Mouse (Mus musculus): ENCODE data around the gene Cd2. TPM values are rescaled to one million over a fixed set of nuclear protein-coding genes. Genes with fewer than 3 reads are reported as not detected.

Cd2 gene
- total RNA-seq (2014; rRNA removed) (not detected in 2 replicates), polyA plus RNA-seq (2015; fragmentation: Nextera tagmentation; extraction: Ambion mirVana) (0.21 and 0.22 TPM in 2 replicates)

GRCm38 (mm10) chr3:101287911-101288311 lies at the start of gene Cd2:
TSS of gene Cd2 (minus strand) at chr3:101287939.
- ATAC-seq (ENCODE audit: low FRiP score), result no peak
- H3K36me3 ChIP-seq (ENCODE audit: insufficient read depth, low read length), result no peaks in the 10 kb centered on the region
- H3K27me3 ChIP-seq (ENCODE audit: insufficient read depth, low read length), result no peaks in the 10 kb centered on the region

GRCm38 (mm10) chr3:101328617-101329016 lies 40.9 kb upstream of the Cd2 start:
- 89% methylated on average over 7 of the region's 7 CpGs for WGBS
- no peak overlapping the region for H3K4me3 ChIP-seq (ENCODE audit: low read depth, low read length)
- no peak for ATAC-seq (ENCODE audit: low FRiP score)
- no peak for DNase-seq (ENCODE audit: low spot score)
- H3K27ac ChIP-seq (ENCODE audit: low read depth, low read length), result no peak overlapping the region
- H3K36me3 ChIP-seq (ENCODE audit: insufficient read depth, low read length), result no peaks in the 10 kb centered on the region
- H3K4me1 ChIP-seq (ENCODE audit: insufficient read depth, low read length), result no peaks in the 10 kb centered on the region
- H3K27me3 ChIP-seq (ENCODE audit: insufficient read depth, low read length), result no peaks in the 10 kb centered on the region
- no peak overlapping the region for H3K9ac ChIP-seq (replicated peaks; ENCODE audit: low read length, poor library complexity, severe bottlenecking)
- TF ChIP-seq CTCF (IDR thresholded peaks at IDR 0.05), result no peak
- no peak overlapping the region for H3K4me2 ChIP-seq (ENCODE audit: low read depth, low read length, poor library complexity, severe bottlenecking)
- H3K9me3 ChIP-seq (ENCODE audit: low read length), result no peaks in the 10 kb centered on the region

More at GRCm38 (mm10) chr3:101287911-101288311, at the start of gene Cd2:
- H3K9me3 ChIP-seq (ENCODE audit: low read length), result no peaks in the 10 kb centered on the region
- H3K9ac ChIP-seq (replicated peaks; ENCODE audit: low read length, poor library complexity, severe bottlenecking), result no peak within 1 kb of the TSS
- no peak within 1 kb of the TSS for H3K27ac ChIP-seq (ENCODE audit: low read depth, low read length)
- 36% methylated on average over 4 of the region's 4 CpGs for WGBS
- H3K4me3 ChIP-seq (ENCODE audit: low read depth, low read length), result no peak within 1 kb of the TSS
- DNase-seq (ENCODE audit: low spot score), result no peak
- TF ChIP-seq CTCF (IDR thresholded peaks at IDR 0.05), result no peak
- no peaks in the 10 kb centered on the region for H3K4me1 ChIP-seq (ENCODE audit: insufficient read depth, low read length)
- H3K4me2 ChIP-seq (ENCODE audit: low read depth, low read length, poor library complexity, severe bottlenecking), result no peak within 1 kb of the TSS

- Histone ChIP-seq H3K27me3 (ENCODE audit: insufficient read depth, low read length) (no peaks in the 10 kb centered on the region), H3K27ac (ENCODE audit: low read depth, low read length) (no peak overlapping the region), H3K4me1 (ENCODE audit: insufficient read depth, low read length) (no peaks in the 10 kb centered on the region), H3K9me3 (ENCODE audit: low read length) (no peaks in the 10 kb centered on the region), H3K4me3 (ENCODE audit: low read depth, low read length) (no peak overlapping the region), H3K4me2 (ENCODE audit: low read depth, low read length, poor library complexity, severe bottlenecking) (no peak overlapping the region), H3K9ac (replicated peaks; ENCODE audit: low read length, poor library complexity, severe bottlenecking) (no peak overlapping the region), H3K36me3 (ENCODE audit: insufficient read depth, low read length) (no peaks in the 10 kb centered on the region)
- DNase-seq (ENCODE audit: low spot score), result no peak
- no peak for ATAC-seq (ENCODE audit: low FRiP score)
- no peak for TF ChIP-seq CTCF (IDR thresholded peaks at IDR 0.05)
- WGBS, result 72% methylated on average over 2 of the region's 2 CpGs
These were observed 39.5 kb upstream of the Cd2 start for GRCm38 (mm10) chr3:101327248-101327647.

GRCm38 (mm10) chr3:101322437-101322836 lies 34.7 kb upstream of the Cd2 start:
- no peaks in the 10 kb centered on the region for H3K36me3 ChIP-seq (ENCODE audit: insufficient read depth, low read length)
- no peak for DNase-seq (ENCODE audit: low spot score)
- H3K9me3 ChIP-seq (ENCODE audit: low read length), result no peaks in the 10 kb centered on the region
- H3K9ac ChIP-seq (replicated peaks; ENCODE audit: low read length, poor library complexity, severe bottlenecking), result no peak overlapping the region
- H3K27ac ChIP-seq (ENCODE audit: low read depth, low read length), result no peak overlapping the region
- H3K4me3 ChIP-seq (ENCODE audit: low read depth, low read length), result no peak overlapping the region
- peak; percentile 60; the same call in 1 of the 2 replicates for ATAC-seq (ENCODE audit: low FRiP score)
- no peaks in the 10 kb centered on the region for H3K4me1 ChIP-seq (ENCODE audit: insufficient read depth, low read length)
- 76% methylated on average over 10 of the region's 10 CpGs for WGBS
- H3K4me2 ChIP-seq (ENCODE audit: low read depth, low read length, poor library complexity, severe bottlenecking), result no peak overlapping the region
- no peak for TF ChIP-seq CTCF (IDR thresholded peaks at IDR 0.05)
- no peaks in the 10 kb centered on the region for H3K27me3 ChIP-seq (ENCODE audit: insufficient read depth, low read length)

GRCm38 (mm10) chr3:101320874-101321273 lies 33.1 kb upstream of the Cd2 start:
- Histone ChIP-seq H3K9ac (replicated peaks; ENCODE audit: low read length, poor library complexity, severe bottlenecking) (no peak overlapping the region), H3K36me3 (ENCODE audit: insufficient read depth, low read length) (no peaks in the 10 kb centered on the region), H3K9me3 (ENCODE audit: low read length) (no peaks in the 10 kb centered on the region), H3K4me3 (ENCODE audit: low read depth, low read length) (no peak overlapping the region), H3K27ac (ENCODE audit: low read depth, low read length) (no peak overlapping the region), H3K4me2 (ENCODE audit: low read depth, low read length, poor library complexity, severe bottlenecking) (no peak overlapping the region), H3K27me3 (ENCODE audit: insufficient read depth, low read length) (no peaks in the 10 kb centered on the region), H3K4me1 (ENCODE audit: insufficient read depth, low read length) (no peaks in the 10 kb centered on the region)
- DNase-seq (ENCODE audit: low spot score), result no peak
- TF ChIP-seq CTCF (IDR thresholded peaks at IDR 0.05), result no peak
- 76% methylated on average over 7 of the region's 7 CpGs for WGBS
- ATAC-seq (ENCODE audit: low FRiP score), result no peak

- H3K4me3 ChIP-seq (ENCODE audit: low read depth, low read length), result no peak overlapping the region
- TF ChIP-seq CTCF (IDR thresholded peaks at IDR 0.05), result no peak
- no peaks in the 10 kb centered on the region for H3K9me3 ChIP-seq (ENCODE audit: low read length)
- no peak overlapping the region for H3K27ac ChIP-seq (ENCODE audit: low read depth, low read length)
- H3K9ac ChIP-seq (replicated peaks; ENCODE audit: low read length, poor library complexity, severe bottlenecking), result no peak overlapping the region
- ATAC-seq (ENCODE audit: low FRiP score) (no peak), DNase-seq (ENCODE audit: low spot score) (no peak)
- H3K4me1 ChIP-seq (ENCODE audit: insufficient read depth, low read length), result no peaks in the 10 kb centered on the region
- H3K4me2 ChIP-seq (ENCODE audit: low read depth, low read length, poor library complexity, severe bottlenecking), result no peak overlapping the region
- no peaks in the 10 kb centered on the region for H3K27me3 ChIP-seq (ENCODE audit: insufficient read depth, low read length)
- WGBS, result 93% methylated on average over 6 of the region's 6 CpGs
- H3K36me3 ChIP-seq (ENCODE audit: insufficient read depth, low read length), result no peaks in the 10 kb centered on the region
These were observed 30.9 kb upstream of the Cd2 start for GRCm38 (mm10) chr3:101318516-101319170.
